Mouse (Mus musculus): ENCODE measurements around the gene Capg.

DNA sequence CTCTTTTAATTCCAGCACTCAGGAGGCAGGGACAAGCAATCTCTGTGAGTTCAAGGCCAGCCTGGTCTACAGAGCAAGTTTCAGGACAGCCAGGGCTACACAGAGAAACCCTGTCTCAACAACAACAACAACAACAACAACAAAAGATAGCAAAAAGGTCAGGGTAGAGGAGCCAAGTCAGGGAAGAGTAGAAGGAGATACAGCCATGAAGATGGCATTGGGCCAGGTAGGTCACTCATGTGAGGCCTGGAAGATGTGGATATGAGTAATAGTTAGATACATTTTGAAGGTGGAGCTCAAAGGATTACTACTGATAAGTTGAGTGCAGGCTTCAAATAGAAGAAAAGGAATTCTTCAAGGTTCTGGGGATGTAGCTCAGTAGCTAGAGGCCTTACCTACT lies 40.9 kb upstream of the Capg start:
- no peak for TF ChIP-seq CTCF (IDR thresholded peaks at IDR 0.05; ENCODE audit: borderline replicate concordance, control insufficient read depth, extremely low read depth, insufficient read depth, low read length, poor library complexity)
- TF ChIP-seq POLR2A (IDR thresholded peaks at IDR 0.05; ENCODE audit: control insufficient read depth, extremely low read depth, insufficient read depth, low read length, poor library complexity) = no peak
